Mouse (Mus musculus): ENCODE results near the gene Gm11060.

Gm11060 gene

GRCm38 (mm10) chr2:105117669-105118068, 25.9 kb downstream of the Gm11060 start:
- no peak for DNase-seq (ENCODE audit: low spot score)

GRCm38 (mm10) chr2:105122216-105122615, 30.4 kb downstream of the Gm11060 start:
- peak; percentile 65 for DNase-seq (ENCODE audit: low spot score)

GRCm38 (mm10) chr2:105122886-105123285, 31.1 kb downstream of the Gm11060 start:
- peak; percentile 74 for DNase-seq (ENCODE audit: low spot score)

GRCm38 (mm10) chr2:105123431-105123830, 31.6 kb downstream of the Gm11060 start:
- DNase-seq (ENCODE audit: low spot score): no peak

- DNase-seq (ENCODE audit: low spot score): no peak
Measured at GRCm38 (mm10) chr2:105123881-105124280, 32.1 kb downstream of the Gm11060 start.

- no peak for DNase-seq (ENCODE audit: low spot score)
Measured at GRCm38 (mm10) chr2:105124391-105124790, 32.6 kb downstream of the Gm11060 start.

GRCm38 (mm10) chr2:105125205-105125604, 33.4 kb downstream of the Gm11060 start:
- DNase-seq (ENCODE audit: low spot score): no peak

GRCm38 (mm10) chr2:105125641-105126040, 33.8 kb downstream of the Gm11060 start:
- DNase-seq (ENCODE audit: low spot score): no peak

- peak; percentile 67 for DNase-seq (ENCODE audit: low spot score)
Measured at GRCm38 (mm10) chr2:105126279-105126678, 34.5 kb downstream of the Gm11060 start, which contains the start of gene Wt1. Gene Wt1 (plus strand): TSS chr2:105126529.

GRCm38 (mm10) chr2:105126691-105127530, 35.1 kb downstream of the Gm11060 start:
- DNase-seq (ENCODE audit: low spot score): no peak

GRCm38 (mm10) chr2:105127531-105128480, 36.0 kb downstream of the Gm11060 start:
- DNase-seq (ENCODE audit: low spot score): no peak

GRCm38 (mm10) chr2:105128564-105128963, 36.7 kb downstream of the Gm11060 start:
- DNase-seq (ENCODE audit: low spot score): no peak

GRCm38 (mm10) chr2:105130351-105131060, 38.7 kb downstream of the Gm11060 start:
- DNase-seq (ENCODE audit: low spot score): no peak

- DNase-seq (ENCODE audit: low spot score): no peak
Measured at GRCm38 (mm10) chr2:105131061-105131810, 39.4 kb downstream of the Gm11060 start.

GRCm38 (mm10) chr2:105131811-105132100, 39.9 kb downstream of the Gm11060 start:
- no peak for DNase-seq (ENCODE audit: low spot score)

GRCm38 (mm10) chr2:105132300-105132699, 40.5 kb downstream of the Gm11060 start:
- peak; percentile 66 for DNase-seq (ENCODE audit: low spot score)

- no peak for DNase-seq (ENCODE audit: low spot score)
Measured at GRCm38 (mm10) chr2:105132933-105133795, 41.3 kb downstream of the Gm11060 start.

- no peak for DNase-seq (ENCODE audit: low spot score)
Measured at GRCm38 (mm10) chr2:105134296-105134695, 42.5 kb downstream of the Gm11060 start.

- no peak for DNase-seq (ENCODE audit: low spot score)
Measured at GRCm38 (mm10) chr2:105139471-105139870, 47.7 kb downstream of the Gm11060 start.

- no peak for DNase-seq (ENCODE audit: low spot score)
Measured at GRCm38 (mm10) chr2:105141371-105141770, 49.6 kb downstream of the Gm11060 start.
